ENCODE assay signal across 16 mouse cellular contexts in the genomic region with DNA sequence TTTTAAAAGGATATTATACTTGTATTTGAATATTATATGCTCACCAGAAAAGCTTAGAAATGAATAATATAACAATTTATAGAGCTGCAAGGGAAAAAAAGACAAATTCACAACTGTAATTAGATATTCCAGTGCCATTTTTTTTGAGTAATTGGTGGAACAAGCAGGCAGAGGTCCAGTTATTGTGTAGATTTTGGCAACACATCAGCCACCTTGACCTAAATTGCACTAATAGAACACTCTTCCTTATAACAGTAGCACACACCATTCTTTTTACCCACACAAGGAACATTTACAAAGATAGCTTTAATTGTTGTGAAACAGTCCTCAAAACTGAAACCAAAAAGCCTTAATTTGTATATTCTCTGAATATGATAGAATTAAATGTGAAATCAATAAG.
"Had no signal": no experiment of that assay in that cellular context is flagged by ENCODE, and none has a peak within 500 bp of the region (broad histone marks: within the 10 kb centered on the region; RNA-seq: fewer than 3 reads in every experiment).

No protein-coding gene starts in this region.

- H3K4me2 ChIP-seq: neural tube, embryonic 12.5 days; neural tube, embryonic 13.5 days; neural tube, embryonic 15.5 days; stomach, embryonic 15.5 days had no signal

- H3K9me3 ChIP-seq: neural tube, embryonic 12.5 days; neural tube, embryonic 13.5 days; neural tube, embryonic 15.5 days; stomach, embryonic 15.5 days had no signal

- H3K4me3 ChIP-seq: neural tube, embryonic 12.5 days; neural tube, embryonic 13.5 days; neural tube, embryonic 15.5 days; stomach, embryonic 15.5 days had no signal

- H3K36me3 ChIP-seq: neural tube, embryonic 12.5 days; neural tube, embryonic 13.5 days; neural tube, embryonic 15.5 days; stomach, embryonic 15.5 days had no signal

- H3K27me3 ChIP-seq: neural tube, embryonic 12.5 days; neural tube, embryonic 13.5 days; neural tube, embryonic 15.5 days; stomach, embryonic 15.5 days had no signal

- H3K4me1 ChIP-seq: neural tube, embryonic 12.5 days; neural tube, embryonic 13.5 days; neural tube, embryonic 15.5 days; stomach, embryonic 15.5 days had no signal

- H3K9ac ChIP-seq: neural tube, embryonic 12.5 days; neural tube, embryonic 13.5 days; neural tube, embryonic 15.5 days; stomach, embryonic 15.5 days had no signal

- H3K27ac ChIP-seq: neural tube, embryonic 12.5 days; neural tube, embryonic 13.5 days; neural tube, embryonic 15.5 days; stomach, embryonic 15.5 days; stomach, postnatal 0 days had no signal

- DNase-seq: right cerebral cortex, adult 18-20 months; right cerebral cortex, postnatal 14 days; right cerebral cortex, postnatal 25 days; right cerebral cortex, postnatal 4 days; spleen, adult 18-20 months; thymus, adult 18-20 months; thymus, adult 2 months; thymus, postnatal 14 days; thymus, postnatal 25 days; thymus, postnatal 36 days; thymus, postnatal 4 days had no signal
